Mouse (Mus musculus) lung, postnatal 36 days (tissue): ENCODE results near the gene Cyct.

Experiments
- DNase-seq: peaks from one replicate; pipeline ENCODE4 v3.0.0; 2022; ENCODE audit warnings: mixed read lengths

Gene Cyct

GRCm38 (mm10) chr2:76334596-76334995 is 25.7 kb downstream of the Cyct start:
- DNase-seq, result no peak

- DNase-seq, result no peak
These were observed 28.0 kb downstream of the Cyct start for GRCm38 (mm10) chr2:76332161-76332805.

GRCm38 (mm10) chr2:76330081-76330480 is 30.2 kb downstream of the Cyct start:
- no peak for DNase-seq

GRCm38 (mm10) chr2:76326161-76326560 is 34.1 kb downstream of the Cyct start:
- DNase-seq, result no peak

GRCm38 (mm10) chr2:76324463-76324862 is 35.8 kb downstream of the Cyct start:
- no peak for DNase-seq

GRCm38 (mm10) chr2:76323185-76323875 is 36.9 kb downstream of the Cyct start:
- DNase-seq, result no peak

- DNase-seq, result no peak
These were observed 39.9 kb downstream of the Cyct start for GRCm38 (mm10) chr2:76320336-76320735.

GRCm38 (mm10) chr2:76319231-76319630 is 41.0 kb downstream of the Cyct start:
- DNase-seq, result no peak
